Mouse (Mus musculus) lung, postnatal 4 days (tissue): Measurements from ENCODE around the gene Dnajc3.

Source experiments
- DNase-seq, 2 experiments: peaks; one replicate each; pipeline ENCODE4 v3.0.0; 2021

The Dnajc3 gene

DNA sequence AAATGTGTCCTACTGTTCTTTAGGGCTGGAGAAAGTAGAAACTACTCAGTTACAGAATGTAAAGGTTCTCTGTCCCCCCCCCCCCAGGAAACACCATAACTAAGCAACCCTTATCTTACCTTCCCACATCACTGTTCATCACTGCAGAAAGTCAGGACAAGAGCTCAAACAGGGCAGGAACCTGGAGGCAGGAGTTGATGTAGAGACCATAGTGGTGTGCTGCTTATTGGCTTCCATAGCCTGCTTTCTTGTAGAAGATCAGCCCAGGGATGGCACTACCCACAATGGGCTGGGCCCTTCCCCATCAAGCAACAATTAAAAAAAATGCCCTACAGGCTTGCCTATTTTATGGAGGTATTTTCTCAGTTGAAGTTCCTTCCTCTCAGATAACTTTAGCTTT is 45.6 kb downstream of the Dnajc3 start:
- no peak for DNase-seq

DNA sequence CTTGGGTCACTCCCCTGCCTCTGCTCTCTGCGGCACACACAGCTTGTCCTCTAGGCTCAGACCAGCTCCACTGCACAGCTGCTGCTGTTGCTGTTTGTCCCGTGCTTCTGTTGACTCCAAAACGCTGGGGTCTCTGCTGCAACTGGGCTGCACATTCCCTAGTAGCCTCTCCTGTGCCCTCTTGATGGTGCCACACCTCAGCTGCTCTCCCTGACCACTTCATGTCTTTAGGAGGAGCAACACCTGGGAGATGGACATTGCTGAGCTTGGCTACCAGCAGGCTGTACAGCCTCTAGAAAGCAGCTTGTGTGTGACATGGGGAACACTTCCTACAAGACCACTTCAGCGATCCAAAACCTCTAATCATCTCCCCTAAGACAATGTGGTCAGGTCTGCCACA is 46.4 kb downstream of the Dnajc3 start:
- no peak for DNase-seq

DNA sequence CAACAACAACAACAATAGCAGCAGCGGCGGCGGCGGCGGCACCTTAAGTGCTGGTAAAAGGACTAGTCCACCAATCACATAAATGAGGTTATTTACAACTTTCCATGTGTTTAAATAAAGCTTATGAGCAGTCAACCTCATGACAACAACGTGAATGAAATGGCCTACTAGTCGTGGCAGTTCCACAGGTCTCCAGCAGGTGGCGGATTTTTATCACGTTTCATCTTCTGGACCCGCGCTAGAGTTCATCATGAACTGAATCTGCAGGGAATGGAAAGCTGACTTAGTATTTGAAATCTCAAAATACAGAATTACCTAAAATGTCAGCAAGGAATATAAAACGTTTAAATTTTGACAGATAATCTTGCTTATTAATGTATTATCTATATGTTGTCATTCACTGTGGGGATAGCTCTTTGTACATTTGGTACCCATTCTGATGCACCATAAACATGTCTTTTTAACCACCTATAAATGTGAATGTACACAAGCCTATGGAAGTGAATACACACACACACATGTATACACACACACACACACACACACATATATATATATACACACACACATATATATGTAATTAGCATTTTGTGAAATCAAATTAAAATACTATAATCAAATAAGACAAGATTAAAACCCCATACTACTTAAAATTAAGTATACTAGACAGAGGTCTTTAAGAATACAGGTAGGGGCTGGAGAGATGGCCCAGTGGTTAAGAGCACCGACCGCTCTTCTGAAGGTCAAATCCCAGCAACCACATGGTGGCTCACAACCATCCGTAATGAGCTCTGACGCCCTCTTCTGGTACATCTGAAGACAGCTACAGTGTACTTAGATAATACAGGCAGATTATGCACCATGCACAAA is 49.1 kb downstream of the Dnajc3 start:
- DNase-seq, result peak; percentile 52 to 73

DNA sequence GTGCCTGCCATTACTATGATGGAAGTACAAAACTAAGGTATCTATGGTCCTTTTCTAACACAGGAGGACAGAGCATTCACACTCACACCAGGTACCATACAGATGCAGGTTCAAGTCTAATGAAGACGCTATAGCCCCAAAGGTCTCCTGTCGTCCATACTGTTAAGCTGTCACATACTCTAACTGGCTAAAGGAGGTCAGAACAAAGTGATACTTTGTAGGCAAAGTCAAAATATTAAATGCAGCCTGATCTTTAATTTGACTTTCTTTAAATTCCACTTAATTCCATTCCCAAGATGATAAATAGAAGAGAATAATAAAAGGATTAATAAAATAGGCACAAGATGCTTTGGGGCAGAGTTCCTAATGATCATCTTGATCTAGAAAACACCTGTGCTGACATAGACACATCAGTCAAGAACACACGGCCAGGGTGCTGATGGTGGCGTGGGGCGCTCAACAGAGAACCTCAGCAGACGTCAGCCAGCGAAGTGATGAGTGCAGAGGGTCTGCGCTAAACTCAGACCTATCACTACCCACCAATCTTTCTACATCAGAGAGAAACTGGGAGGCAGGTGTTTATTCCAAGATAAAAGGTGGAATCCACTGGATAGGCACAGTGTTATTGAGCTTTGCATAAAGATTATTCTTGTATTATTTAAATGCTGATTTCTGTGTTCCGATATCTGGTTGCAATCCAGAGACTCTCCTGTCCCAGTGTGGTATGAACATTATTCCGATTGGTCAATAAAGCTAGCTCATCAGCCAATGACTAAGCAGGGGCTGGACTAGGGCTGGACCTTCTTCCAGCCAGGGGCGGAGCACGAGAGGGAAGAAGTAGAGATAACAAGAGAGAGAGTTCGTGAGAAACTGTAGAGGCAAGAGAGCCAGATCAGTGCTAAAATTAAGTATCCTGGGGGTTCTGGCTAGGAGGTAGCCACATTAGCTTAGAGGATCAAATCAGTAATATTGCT is 50.0 kb downstream of the Dnajc3 start:
- no peak for DNase-seq

DNA sequence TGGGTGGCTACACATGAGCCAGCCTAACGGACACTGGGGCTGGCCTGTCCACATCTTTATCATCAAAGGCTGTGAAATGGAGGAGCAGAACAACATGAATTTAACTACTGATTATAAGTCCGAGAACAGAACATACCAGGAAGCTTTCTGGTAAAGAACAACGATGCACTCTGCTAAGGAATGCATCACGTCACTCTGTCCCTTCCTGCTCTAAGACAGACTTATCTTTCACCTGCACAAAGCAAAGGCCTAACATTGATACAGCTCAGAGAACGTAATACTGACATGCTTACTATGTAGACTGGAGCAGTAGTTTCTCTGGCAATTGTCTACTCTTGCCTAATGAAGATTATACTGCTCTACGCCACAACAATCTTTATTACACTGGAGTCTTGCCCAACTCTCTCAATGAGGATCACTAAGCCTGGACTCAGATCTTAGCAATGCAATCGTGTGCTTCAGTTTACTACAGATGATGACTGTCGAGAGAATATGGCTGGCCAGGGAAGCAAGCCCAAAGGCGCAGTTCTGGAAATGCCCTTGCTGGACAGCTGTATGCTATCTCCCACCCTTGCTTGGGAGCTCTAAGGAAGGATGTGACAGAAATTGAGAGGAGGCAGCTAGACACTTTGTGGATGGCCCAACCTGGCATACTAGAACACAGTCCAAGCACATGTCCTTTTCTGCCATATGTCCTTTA is 57.6 kb downstream of the Dnajc3 start:
- DNase-seq, result peak in 1 of 2 experiments; percentile 82

DNA sequence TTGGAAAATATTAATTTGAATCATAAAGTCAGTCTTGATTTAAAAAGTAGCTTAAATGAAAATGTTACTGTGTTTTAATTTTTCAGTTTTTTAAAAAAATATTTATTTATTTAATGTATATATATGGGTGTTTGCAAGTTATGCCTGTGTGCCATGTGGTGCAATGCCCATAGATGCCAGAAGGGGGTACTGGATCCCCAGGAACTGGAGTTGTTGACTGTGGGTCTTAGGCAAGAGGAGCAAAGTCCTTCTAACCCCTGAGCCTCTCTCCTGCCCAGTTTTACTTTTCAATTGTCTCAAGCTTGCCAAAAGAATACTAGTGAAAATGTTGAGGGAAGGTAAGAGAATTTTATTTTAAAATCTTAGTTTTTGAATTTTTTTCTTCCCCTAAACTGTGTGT is 65.5 kb downstream of the Dnajc3 start:
- peak in 1 of 2 experiments; percentile 39 for DNase-seq

DNA sequence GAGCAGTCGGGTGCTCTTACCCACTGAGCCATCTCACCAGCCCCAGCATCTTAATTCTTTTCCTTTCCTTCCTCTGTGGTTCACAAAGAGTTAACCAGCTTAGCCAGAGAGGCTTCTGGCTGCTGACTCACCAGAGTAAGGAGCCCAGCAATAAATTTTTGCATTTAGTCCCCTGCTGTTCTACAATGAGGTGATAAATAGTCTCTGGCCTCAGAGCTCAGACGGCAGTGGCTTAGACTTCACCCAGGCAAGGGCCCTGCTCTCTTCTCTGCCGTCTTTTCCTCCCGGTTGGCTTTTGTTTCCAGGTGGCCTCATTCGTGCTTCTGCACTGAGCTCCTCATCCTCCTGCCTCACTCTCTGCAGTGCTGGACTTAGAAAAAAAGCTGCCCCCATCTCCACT is 68.1 kb downstream of the Dnajc3 start:
- DNase-seq, result no peak

DNA sequence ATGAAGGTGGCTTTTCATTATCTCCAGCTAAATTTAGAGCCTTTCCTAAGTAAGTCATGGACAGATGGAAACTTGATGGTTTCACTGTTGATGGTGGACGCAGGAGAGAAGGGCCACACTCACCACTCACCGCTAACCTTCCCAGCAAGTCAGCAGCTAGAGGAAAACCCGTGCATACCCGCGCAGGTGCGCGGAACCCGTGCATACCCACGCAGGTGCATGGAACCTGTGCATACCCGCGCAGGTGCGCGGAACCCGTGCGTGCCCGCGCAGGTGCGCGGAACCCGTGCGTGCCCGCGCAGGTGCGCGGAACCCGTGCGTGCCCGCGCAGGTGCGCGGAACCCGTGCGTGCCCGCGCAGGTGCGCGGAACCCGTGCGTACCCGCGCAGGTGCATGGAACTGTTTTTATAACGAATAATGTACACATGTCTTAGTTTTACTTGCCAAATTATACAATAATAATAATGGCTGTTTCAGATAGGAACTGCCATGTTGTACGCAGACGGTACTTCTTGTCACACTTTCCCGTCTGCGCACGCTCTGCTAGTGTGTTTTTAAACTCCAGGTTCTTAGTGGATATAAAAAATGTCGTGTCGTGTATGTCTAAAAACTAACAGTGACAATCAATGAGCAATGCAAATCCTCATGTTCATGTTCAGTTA is 68.8 kb downstream of the Dnajc3 start:
- DNase-seq, result no peak

DNA sequence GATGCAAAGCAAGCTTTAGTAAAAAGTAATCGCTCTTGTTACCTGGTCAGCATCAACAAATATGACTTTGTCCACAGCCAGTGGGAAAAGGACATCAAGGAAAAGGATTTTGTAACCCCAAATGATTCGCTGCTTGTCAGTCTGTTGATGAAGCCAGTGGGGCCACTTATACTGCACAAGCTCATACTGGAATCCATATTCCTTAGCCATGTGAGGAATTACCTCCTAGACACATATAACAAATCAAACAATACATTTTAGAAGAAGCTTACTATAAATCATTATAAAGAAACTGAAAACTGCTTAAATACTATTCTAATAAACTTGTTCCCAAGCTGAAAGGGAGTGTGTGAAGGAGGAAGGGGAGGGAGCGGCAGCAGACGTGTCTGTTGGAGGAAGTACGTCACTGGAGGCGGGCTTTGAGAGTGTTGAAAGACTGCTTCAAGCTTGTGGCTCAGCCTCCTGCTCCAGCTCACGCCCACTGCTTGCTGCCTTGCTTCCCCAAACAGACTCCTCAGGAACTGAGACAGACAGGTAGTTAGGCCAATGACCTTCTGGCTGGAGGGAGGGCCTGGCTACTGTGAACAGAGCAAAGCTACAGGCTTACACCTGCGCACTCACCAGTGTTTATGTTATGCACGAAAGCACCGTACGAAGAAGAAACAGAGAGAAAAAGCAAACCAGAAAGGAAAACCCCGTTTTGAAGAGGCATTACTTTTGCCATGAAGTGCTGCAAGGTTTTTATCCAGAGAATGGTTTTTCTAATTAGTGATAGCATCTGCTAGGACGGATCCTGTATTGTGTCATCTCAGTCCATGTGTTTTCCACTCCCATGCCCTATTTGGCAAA is 69.6 kb downstream of the Dnajc3 start:
- DNase-seq, result peak; percentile 97

DNA sequence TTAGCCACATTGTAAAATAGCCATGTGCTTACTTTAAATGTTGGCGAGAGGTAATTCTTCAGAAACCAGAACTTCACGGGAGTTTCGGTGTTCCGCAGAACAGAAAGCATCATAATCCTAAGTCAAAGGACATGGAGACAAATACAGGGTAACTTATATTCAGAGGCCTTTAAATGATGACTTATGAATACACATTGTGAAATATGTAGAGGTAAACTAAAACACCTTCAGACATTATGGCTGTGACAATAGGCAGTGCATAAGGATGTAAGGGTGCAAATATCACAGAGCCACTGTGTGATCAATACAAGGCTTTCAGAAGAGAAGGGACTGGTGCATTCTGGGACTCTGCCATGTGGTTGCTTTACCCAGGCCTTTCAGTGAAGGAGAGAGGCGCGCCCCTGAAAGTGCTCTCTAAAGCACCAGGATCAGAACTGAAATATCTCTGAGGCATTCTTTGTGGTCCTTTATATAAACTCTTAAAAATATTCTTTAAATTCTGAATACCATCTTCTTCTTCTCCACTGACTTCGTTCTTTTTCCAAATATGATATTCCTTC is 70.3 kb downstream of the Dnajc3 start:
- DNase-seq, result no peak

DNA sequence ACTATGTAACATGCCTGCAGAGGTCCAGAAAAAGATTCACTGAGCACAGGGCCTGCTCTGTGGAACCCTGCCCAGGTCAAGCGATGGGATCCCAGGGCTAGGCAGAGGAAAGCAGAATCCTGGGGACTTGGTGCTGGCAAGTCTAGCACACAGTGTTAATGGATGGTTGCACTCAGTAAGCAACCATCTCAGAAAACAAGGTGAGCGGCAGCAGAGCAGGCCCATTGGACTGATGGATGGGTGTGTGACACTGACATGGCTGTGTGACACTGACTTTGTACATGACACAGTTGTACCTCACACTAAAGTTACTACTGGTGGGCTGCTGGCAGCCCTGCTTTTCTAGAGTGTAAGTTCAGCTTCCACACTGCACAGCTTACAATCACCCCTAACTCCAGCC is 71.8 kb downstream of the Dnajc3 start:
- no peak for DNase-seq

DNA sequence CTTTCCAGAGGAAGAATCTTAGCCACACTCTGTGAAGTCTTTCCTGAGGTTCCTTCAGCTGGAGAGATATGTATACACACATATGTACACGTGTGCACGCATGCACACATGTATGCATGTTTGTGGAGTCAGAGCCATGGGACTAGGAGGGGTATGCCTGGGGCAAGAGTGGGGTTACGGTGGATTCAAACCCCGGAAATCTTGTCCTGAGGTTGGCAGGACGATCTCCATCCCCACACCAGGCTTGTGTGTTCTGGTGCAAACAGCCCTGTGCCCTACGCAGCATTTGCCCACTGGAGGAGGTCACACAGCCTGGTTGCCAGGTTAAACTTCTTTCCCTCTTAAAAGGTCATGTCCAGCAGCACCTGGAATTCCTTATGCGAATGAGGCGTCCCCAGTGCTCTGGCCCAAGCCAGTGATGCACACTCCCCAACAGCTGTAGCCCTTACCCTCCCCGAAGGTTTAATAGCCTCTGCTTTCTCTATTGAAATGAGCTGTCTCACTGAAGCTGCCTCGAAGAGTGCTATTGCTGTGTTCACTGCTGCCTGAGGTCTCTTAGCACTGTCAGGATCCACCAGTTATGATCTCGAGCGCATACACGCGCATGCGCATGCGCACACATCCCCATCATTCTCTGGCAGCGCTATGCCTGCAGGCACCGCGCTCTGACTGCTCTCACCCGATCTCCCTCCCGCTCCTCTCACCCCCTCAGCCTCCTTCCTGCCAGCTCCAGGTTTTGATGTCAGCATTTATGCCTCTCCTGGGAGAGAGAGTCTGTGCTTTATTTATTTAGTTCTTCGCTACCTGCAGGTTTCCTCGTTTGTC is 75.0 kb downstream of the Dnajc3 start:
- peak; percentile 18 to 33 for DNase-seq

DNA sequence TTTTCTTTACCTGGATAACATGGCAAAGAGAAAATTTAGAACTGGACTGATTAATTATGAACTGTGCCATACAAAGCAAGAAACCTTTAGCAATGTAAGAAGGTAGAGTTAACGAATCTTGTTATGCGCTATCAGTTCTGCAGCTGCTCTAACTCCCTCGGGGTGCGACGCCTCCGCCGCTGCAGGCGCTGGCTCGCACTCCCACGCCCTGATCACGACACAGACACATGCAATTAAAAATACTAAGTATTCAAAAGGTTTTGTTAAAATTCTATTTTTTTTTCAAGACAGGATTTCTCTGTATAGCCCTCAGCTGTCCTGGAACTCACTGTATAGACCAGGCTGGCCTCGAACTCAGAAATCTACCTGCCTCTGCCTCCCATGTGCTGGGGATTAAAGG is 75.8 kb downstream of the Dnajc3 start:
- DNase-seq, result no peak

DNA sequence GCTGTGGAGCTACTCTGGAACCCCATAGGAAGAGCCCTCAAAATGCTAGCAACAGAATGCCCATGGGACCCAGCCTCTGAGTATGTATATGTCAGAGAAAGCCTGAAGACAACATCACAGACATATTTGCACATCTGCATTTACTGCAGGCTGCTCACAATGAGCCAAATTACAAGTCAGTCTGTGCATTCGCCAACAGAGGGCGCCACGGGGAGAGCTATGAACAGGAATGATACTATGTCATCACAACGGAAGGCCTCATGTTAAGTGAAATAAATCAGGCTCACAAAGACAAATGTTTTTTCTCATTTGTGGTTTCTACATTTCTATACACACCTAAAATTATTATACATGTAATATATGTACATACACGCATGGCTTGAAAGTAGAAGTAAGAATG is 88.1 kb downstream of the Dnajc3 start:
- peak in 1 of 2 experiments; percentile 9 for DNase-seq

DNA sequence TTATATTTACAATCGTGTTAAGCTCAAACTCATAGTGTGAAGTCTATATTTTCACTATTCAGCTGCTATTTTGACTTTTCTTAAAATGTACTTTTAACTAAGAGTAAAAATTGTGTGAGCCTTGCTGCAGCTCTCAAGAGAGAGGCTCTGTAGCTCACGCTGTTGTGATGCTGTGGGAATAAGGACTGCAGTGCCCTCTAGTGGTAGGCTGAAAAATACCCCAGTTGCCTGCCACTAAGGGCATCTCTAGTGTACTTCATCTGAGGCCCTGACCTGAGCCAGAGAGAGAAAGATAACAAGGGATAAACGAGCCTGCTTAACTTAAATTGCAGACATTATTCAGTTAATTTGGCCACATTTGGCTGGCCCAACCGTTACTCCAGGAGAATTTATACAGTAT is 89.4 kb downstream of the Dnajc3 start:
- DNase-seq, result peak; percentile 41 to 74

DNA sequence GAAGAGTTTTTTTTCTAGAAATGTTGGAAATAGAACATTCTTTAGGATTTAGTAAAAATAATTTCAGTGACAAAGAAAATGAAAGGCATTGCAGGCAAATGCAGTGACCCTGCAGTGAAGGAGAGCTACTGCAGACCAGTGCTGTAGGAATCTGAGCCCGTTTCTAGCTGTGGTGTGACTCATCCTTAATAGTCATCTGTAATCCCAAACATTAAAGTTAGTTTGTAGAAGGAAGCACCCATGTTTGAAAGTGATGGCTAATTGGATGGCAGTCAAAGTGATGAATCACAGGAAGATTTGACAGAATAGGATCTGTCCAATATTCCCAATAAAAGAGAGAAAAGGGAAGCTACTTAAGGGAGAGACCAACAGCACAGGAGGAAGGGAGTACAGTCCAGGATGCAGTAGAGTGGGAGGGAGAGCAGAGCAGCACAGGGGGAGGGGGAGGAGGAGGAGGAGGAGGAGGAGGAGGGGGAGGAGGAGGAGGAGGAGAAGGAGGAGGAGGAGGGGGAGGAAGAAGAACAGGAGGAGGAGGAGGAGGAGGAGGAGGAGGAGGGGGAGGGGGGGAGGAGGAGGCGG is 90.0 kb downstream of the Dnajc3 start:
- no peak for DNase-seq
